Mouse (Mus musculus): ENCODE data around the gene Inca1. TPM values are rescaled to one million over a fixed set of nuclear protein-coding genes. Genes with fewer than 3 reads are reported as not detected.

Inca1 gene
- total and polyA plus RNA-seq, 2 experiments from 2014 or later: 0.23 to 4.0 TPM

GRCm38 (mm10) chr11:70741603-70742002 is 41.6 kb upstream of the Inca1 start:
- Histone ChIP-seq H3K27ac (ENCODE audit: low read depth) (no peak overlapping the region), H3K9ac (replicated peaks; ENCODE audit: low read depth, low read length) (no peak overlapping the region), H3K4me1 (ENCODE audit: control insufficient read depth, insufficient read depth) (no peaks in the 10 kb centered on the region), H3K9me3 (replicated peaks; ENCODE audit: control insufficient read depth, low read length) (no peaks in the 10 kb centered on the region), H3K27me3 (ENCODE audit: control insufficient read depth, insufficient read depth, low read length) (no peaks in the 10 kb centered on the region), H3K36me3 (replicated peaks; ENCODE audit: control insufficient read depth, insufficient read depth, low read length) (no peaks in the 10 kb centered on the region), H3K4me3 (ENCODE audit: low read depth, low read length) (no peak overlapping the region), H3K4me2 (ENCODE audit: low read depth, low read length) (no peak overlapping the region)
- DNase-seq (ENCODE audit: low spot score) (no peak), ATAC-seq (ENCODE audit: insufficient read depth, low read depth) (no peak)
- 89% methylated on average over 3 of the region's 3 CpGs for WGBS
- TF ChIP-seq CTCF (IDR thresholded peaks at IDR 0.05; ENCODE audit: low read depth) (no peak), EP300 (IDR thresholded peaks at IDR 0.05; ENCODE audit: low read depth) (no peak)

GRCm38 (mm10) chr11:70737749-70738148 is 37.8 kb upstream of the Inca1 start:
- 51% methylated on average over 5 of the region's 5 CpGs for WGBS
- no peaks in the 10 kb centered on the region for H3K9me3 ChIP-seq (replicated peaks; ENCODE audit: control insufficient read depth, low read length)
- no peaks in the 10 kb centered on the region for H3K27me3 ChIP-seq (ENCODE audit: control insufficient read depth, insufficient read depth, low read length)
- no peaks in the 10 kb centered on the region for H3K36me3 ChIP-seq (replicated peaks; ENCODE audit: control insufficient read depth, insufficient read depth, low read length)
- ATAC-seq (ENCODE audit: insufficient read depth, low read depth) (no peak; the same call in 1 of the 2 replicates), DNase-seq (ENCODE audit: low spot score) (no peak)
- no peak overlapping the region for H3K9ac ChIP-seq (replicated peaks; ENCODE audit: low read depth, low read length)
- no peak overlapping the region for H3K27ac ChIP-seq (ENCODE audit: low read depth)
- no peak for TF ChIP-seq CTCF (IDR thresholded peaks at IDR 0.05; ENCODE audit: low read depth)
- H3K4me2 ChIP-seq (ENCODE audit: low read depth, low read length): no peak overlapping the region
- H3K4me3 ChIP-seq (ENCODE audit: low read depth, low read length): no peak overlapping the region
- no peaks in the 10 kb centered on the region for H3K4me1 ChIP-seq (ENCODE audit: control insufficient read depth, insufficient read depth)

GRCm38 (mm10) chr11:70733256-70733655 is 33.3 kb upstream of the Inca1 start:
- Histone ChIP-seq H3K36me3 (replicated peaks; ENCODE audit: control insufficient read depth, insufficient read depth, low read length) (peaks cover 16% of the 10 kb centered on the region), H3K27me3 (ENCODE audit: control insufficient read depth, insufficient read depth, low read length) (no peaks in the 10 kb centered on the region), H3K9ac (replicated peaks; ENCODE audit: low read depth, low read length) (no peak overlapping the region), H3K27ac (ENCODE audit: low read depth) (no peak overlapping the region), H3K9me3 (replicated peaks; ENCODE audit: control insufficient read depth, low read length) (no peaks in the 10 kb centered on the region), H3K4me3 (ENCODE audit: low read depth, low read length) (no peak overlapping the region), H3K4me2 (ENCODE audit: low read depth, low read length) (no peak overlapping the region), H3K4me1 (ENCODE audit: control insufficient read depth, insufficient read depth) (no peaks in the 10 kb centered on the region)
- TF ChIP-seq CTCF (IDR thresholded peaks at IDR 0.05; ENCODE audit: low read depth) (no peak), EP300 (IDR thresholded peaks at IDR 0.05; ENCODE audit: low read depth) (no peak)
- ATAC-seq (ENCODE audit: insufficient read depth, low read depth): no peak
- 59% methylated on average over 5 of the region's 5 CpGs for WGBS
- DNase-seq (ENCODE audit: low spot score): no peak

GRCm38 (mm10) chr11:70731178-70731577 is 31.2 kb upstream of the Inca1 start:
- no peak for ATAC-seq (ENCODE audit: insufficient read depth, low read depth)
- H3K27ac ChIP-seq (ENCODE audit: low read depth): no peak overlapping the region
- H3K27me3 ChIP-seq (ENCODE audit: control insufficient read depth, insufficient read depth, low read length): no peaks in the 10 kb centered on the region
- H3K4me1 ChIP-seq (ENCODE audit: control insufficient read depth, insufficient read depth): no peaks in the 10 kb centered on the region
- H3K4me3 ChIP-seq (ENCODE audit: low read depth, low read length): no peak overlapping the region
- no peak for DNase-seq (ENCODE audit: low spot score)
- peaks cover 37% of the 10 kb centered on the region for H3K36me3 ChIP-seq (replicated peaks; ENCODE audit: control insufficient read depth, insufficient read depth, low read length)
- H3K9me3 ChIP-seq (replicated peaks; ENCODE audit: control insufficient read depth, low read length): no peaks in the 10 kb centered on the region
- WGBS: 42% methylated on average over 5 of the region's 5 CpGs
- H3K9ac ChIP-seq (replicated peaks; ENCODE audit: low read depth, low read length): no peak overlapping the region
- TF ChIP-seq EP300 (IDR thresholded peaks at IDR 0.05; ENCODE audit: low read depth): no peak
- TF ChIP-seq CTCF (IDR thresholded peaks at IDR 0.05; ENCODE audit: low read depth): no peak
- H3K4me2 ChIP-seq (ENCODE audit: low read depth, low read length): no peak overlapping the region

GRCm38 (mm10) chr11:70730427-70731038 is 30.6 kb upstream of the Inca1 start:
- TF ChIP-seq CTCF (IDR thresholded peaks at IDR 0.05; ENCODE audit: low read depth) (no peak), EP300 (IDR thresholded peaks at IDR 0.05; ENCODE audit: low read depth) (no peak)
- H3K9ac ChIP-seq (replicated peaks; ENCODE audit: low read depth, low read length): no peak overlapping the region
- no peak overlapping the region for H3K4me3 ChIP-seq (ENCODE audit: low read depth, low read length)
- no peaks in the 10 kb centered on the region for H3K9me3 ChIP-seq (replicated peaks; ENCODE audit: control insufficient read depth, low read length)
- no peak overlapping the region for H3K4me2 ChIP-seq (ENCODE audit: low read depth, low read length)
- WGBS: 75% methylated on average over 9 of the region's 9 CpGs
- ATAC-seq (ENCODE audit: insufficient read depth, low read depth) (no peak), DNase-seq (ENCODE audit: low spot score) (no peak)
- no peaks in the 10 kb centered on the region for H3K27me3 ChIP-seq (ENCODE audit: control insufficient read depth, insufficient read depth, low read length)
- H3K27ac ChIP-seq (ENCODE audit: low read depth): no peak overlapping the region
- no peaks in the 10 kb centered on the region for H3K4me1 ChIP-seq (ENCODE audit: control insufficient read depth, insufficient read depth)
- H3K36me3 ChIP-seq (replicated peaks; ENCODE audit: control insufficient read depth, insufficient read depth, low read length): peaks cover 43% of the 10 kb centered on the region

- no peaks in the 10 kb centered on the region for H3K4me1 ChIP-seq (ENCODE audit: control insufficient read depth, insufficient read depth)
- H3K27ac ChIP-seq (ENCODE audit: low read depth): no peak overlapping the region
- no peaks in the 10 kb centered on the region for H3K9me3 ChIP-seq (replicated peaks; ENCODE audit: control insufficient read depth, low read length)
- no peak overlapping the region for H3K4me3 ChIP-seq (ENCODE audit: low read depth, low read length)
- no peak overlapping the region for H3K9ac ChIP-seq (replicated peaks; ENCODE audit: low read depth, low read length)
- TF ChIP-seq EP300 (IDR thresholded peaks at IDR 0.05; ENCODE audit: low read depth) (no peak), CTCF (IDR thresholded peaks at IDR 0.05; ENCODE audit: low read depth) (no peak)
- H3K4me2 ChIP-seq (ENCODE audit: low read depth, low read length): no peak overlapping the region
- 81% methylated on average over 5 of the region's 5 CpGs for WGBS
- H3K36me3 ChIP-seq (replicated peaks; ENCODE audit: control insufficient read depth, insufficient read depth, low read length): peaks cover 74% of the 10 kb centered on the region
- H3K27me3 ChIP-seq (ENCODE audit: control insufficient read depth, insufficient read depth, low read length): no peaks in the 10 kb centered on the region
- DNase-seq (ENCODE audit: low spot score): no peak
- no peak for ATAC-seq (ENCODE audit: insufficient read depth, low read depth)
These were observed 27.4 kb upstream of the Inca1 start for GRCm38 (mm10) chr11:70727385-70727784.
